Comparison of ENCODE assay signal across 22 mouse cellular contexts in the genomic region with DNA sequence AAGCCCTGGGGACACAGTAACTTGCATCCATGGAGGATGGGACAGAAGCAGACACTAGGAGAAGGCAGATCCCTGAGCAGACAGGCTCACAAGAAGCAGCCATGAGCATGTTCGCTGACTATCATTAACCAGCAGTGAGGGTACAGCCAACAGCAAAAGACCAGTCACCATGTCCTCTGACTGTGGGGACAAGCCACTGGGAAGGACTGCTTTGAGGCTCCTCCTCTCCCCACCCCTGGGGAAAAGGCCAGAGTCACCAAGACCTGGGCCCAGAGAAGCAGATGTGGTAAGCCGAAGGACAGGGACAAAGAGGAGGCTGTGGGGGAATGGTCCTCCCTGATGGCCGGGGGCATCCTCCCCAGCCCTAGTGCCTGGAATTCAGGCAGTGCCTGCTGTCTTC. TPM values are rescaled to one million over a fixed set of nuclear protein-coding genes. Genes with fewer than 3 reads are reported as not detected.
DNase-seq lines count a peak whose midpoint lies in the region; ATAC-seq and TF ChIP-seq lines count a peak whose summit lies in the region.
"Had no signal": no experiment of that assay in that cellular context is flagged by ENCODE, and none has a peak within 500 bp of the region (broad histone marks: within the 10 kb centered on the region; RNA-seq: fewer than 3 reads in every experiment).

No protein-coding gene starts in this region.

- DNase-seq in gastrocnemius, adult 2 months, result peak; percentile 15
- no peak for DNase-seq in gastrocnemius, adult 8-10 months (ENCODE audit: low spot score in 2 of 2)
- DNase-seq in lung, postnatal 0 days (ENCODE audit: low spot score), result no peak
- DNase-seq in adipocyte (ENCODE audit: low spot score), result peak; percentile 51
- no peak for DNase-seq in left cerebral cortex, postnatal 14 days (ENCODE audit: low spot score in 2 of 2)
- DNase-seq: cerebellum, adult 8-10 months; cerebellum, postnatal 36 days; retina, postnatal 1 day; right cerebral cortex, postnatal 25 days; thymus, postnatal 36 days had no signal

- intact Hi-C loops in gastrocnemius, adult 2 months (cut with DNase I), result no loop called here
- intact Hi-C loops in left cerebral cortex, postnatal 14 days (cut with DNase I), result no loop called here

- peaks cover 12% of the 10 kb centered on the region; the same call in 1 of the 2 replicates for H3K4me1 ChIP-seq in lung, embryonic 15.5 days
- H3K4me1 ChIP-seq in lung, postnatal 0 days (ENCODE audit: insufficient read depth, low read depth, low read length), result peaks cover 5% of the 10 kb centered on the region; the same call in 1 of the 2 replicates
- H3K4me1 ChIP-seq: forebrain, embryonic 12.5 days; midbrain, embryonic 15.5 days; neural tube, embryonic 13.5 days had no signal

- no peak for TF ChIP-seq EP300 in lung, postnatal 0 days (IDR thresholded peaks at IDR 0.05)

- H3K27me3 ChIP-seq in lung, embryonic 15.5 days, result no peaks in the 10 kb centered on the region
- no peaks in the 10 kb centered on the region for H3K27me3 ChIP-seq in lung, postnatal 0 days (replicated peaks; ENCODE audit: insufficient read depth, low read length)
- H3K27me3 ChIP-seq: CH12.LX; forebrain, embryonic 12.5 days; heart, embryonic 15.5 days; limb, embryonic 15.5 days; midbrain, embryonic 15.5 days; neural tube, embryonic 13.5 days had no signal

- WGBS in lung, embryonic 15.5 days, result 74% methylated on average over 3 of the region's 3 CpGs
- 82% methylated on average over 3 of the region's 3 CpGs for WGBS in lung, postnatal 0 days
- WGBS in macrophage (ENCODE audit: missing documents), result 69% methylated on average over 3 of the region's 3 CpGs

- no peak overlapping the region for H3K9ac ChIP-seq in lung, embryonic 15.5 days
- H3K9ac ChIP-seq in lung, postnatal 0 days (replicated peaks; ENCODE audit: low read depth), result no peak overlapping the region
- H3K9ac ChIP-seq: forebrain, embryonic 12.5 days; heart, embryonic 15.5 days; hindbrain, embryonic 14.5 days; limb, embryonic 15.5 days; midbrain, embryonic 15.5 days; neural tube, embryonic 13.5 days had no signal

- peaks cover 12% of the 10 kb centered on the region for H3K36me3 ChIP-seq in lung, embryonic 15.5 days
- H3K36me3 ChIP-seq in lung, postnatal 0 days (ENCODE audit: insufficient read depth, low read length), result peaks cover 19% of the 10 kb centered on the region
- peaks cover 13% of the 10 kb centered on the region; the same call in 1 of the 2 replicates for H3K36me3 ChIP-seq in macrophage (ENCODE audit: inconsistent target)
- H3K36me3 ChIP-seq: midbrain, embryonic 15.5 days had no signal

- no peak overlapping the region for H3K4me3 ChIP-seq in gastrocnemius, adult 2 months
- no peak overlapping the region for H3K4me3 ChIP-seq in lung, embryonic 15.5 days
- H3K4me3 ChIP-seq in lung, postnatal 0 days (ENCODE audit: low read depth, low read length), result no peak overlapping the region
- no peak overlapping the region for H3K4me3 ChIP-seq in macrophage (ENCODE audit: inconsistent target)
- H3K4me3 ChIP-seq: forebrain, embryonic 12.5 days; heart, embryonic 15.5 days; left cerebral cortex, adult 2 months; limb, embryonic 15.5 days; midbrain, embryonic 15.5 days; myocyte; neural tube, embryonic 13.5 days had no signal

- peaks cover 46% of the 10 kb centered on the region; the same call in 1 of the 2 replicates for H3K79me2 ChIP-seq in macrophage (ENCODE audit: inconsistent target)

- H3K9me3 ChIP-seq in lung, embryonic 15.5 days, result no peaks in the 10 kb centered on the region
- H3K9me3 ChIP-seq in lung, postnatal 0 days (ENCODE audit: low read length), result no peaks in the 10 kb centered on the region
- H3K9me3 ChIP-seq: heart, embryonic 15.5 days; limb, embryonic 15.5 days; midbrain, embryonic 15.5 days had no signal

- no peak overlapping the region for H3K4me2 ChIP-seq in lung, embryonic 15.5 days
- H3K4me2 ChIP-seq in lung, postnatal 0 days (replicated peaks; ENCODE audit: low read depth, low read length), result no peak overlapping the region
- H3K4me2 ChIP-seq: forebrain, embryonic 12.5 days; heart, embryonic 15.5 days; hindbrain, embryonic 14.5 days; limb, embryonic 15.5 days; midbrain, embryonic 15.5 days; neural tube, embryonic 13.5 days had no signal

- ATAC-seq in lung, embryonic 15.5 days (ENCODE audit: borderline replicate concordance, extremely low read depth, low FRiP score, low TSS enrichment), result no peak
- no peak for ATAC-seq in lung, postnatal 0 days
- ATAC-seq: midbrain, embryonic 15.5 days had no signal

- peak overlapping the region; percentile 35; the same call in 1 of the 2 replicates for H3K27ac ChIP-seq in gastrocnemius, adult 2 months
- peak overlapping the region; percentile 25 for H3K27ac ChIP-seq in lung, embryonic 15.5 days
- H3K27ac ChIP-seq in lung, postnatal 0 days (ENCODE audit: low read length), result no peak overlapping the region
- H3K27ac ChIP-seq in macrophage, result peak overlapping the region; percentile 95
- H3K27ac ChIP-seq: forebrain, embryonic 12.5 days; heart, embryonic 15.5 days; hindbrain, embryonic 14.5 days; kidney, postnatal 0 days; left cerebral cortex, adult 2 months; limb, embryonic 15.5 days; midbrain, embryonic 15.5 days; neural tube, embryonic 13.5 days had no signal

- no peak for TF ChIP-seq CTCF in gastrocnemius, adult 2 months (IDR thresholded peaks at IDR 0.05)
- no peak for TF ChIP-seq CTCF in lung, postnatal 0 days (IDR thresholded peaks at IDR 0.05)

RNA-seq across cellular contexts. Expression of a gene that starts 37.4 kb away (rescaled TPM):
- total RNA-seq in gastrocnemius, adult 2 months (2021), result 1 to 10 TPM; 5.9 to 8.6 TPM
- total RNA-seq in gastrocnemius, adult 8-10 months (2022), result 1 to 10 TPM; 5.0 to 7.6 (median 7.4) TPM
- polyA plus RNA-seq in lung, embryonic 15.5 days (2015; fragmentation: Nextera tagmentation; extraction: Ambion mirVana), result 9.1 and 9.3 TPM in 2 replicates
- polyA plus RNA-seq in lung, postnatal 0 days (2015; fragmentation: Nextera tagmentation; extraction: Ambion mirVana), result 3.7 and 4.6 TPM in 2 replicates
- 1,000 to 10,000 TPM in 8 of 26 experiments, 100 to 1,000 TPM in 18; 205 to 2,656 (median 727) TPM for total RNA-seq in macrophage (2018; cell fraction: chromatin; rRNA removed)
- 100 to 1,000 TPM; 160 to 731 (median 322) TPM for total RNA-seq in macrophage (2018; cell fraction: cytosol; rRNA removed)
- total RNA-seq in macrophage (2018; cell fraction: nucleus; rRNA removed), result 1,000 to 10,000 TPM in 2 of 26 experiments, 100 to 1,000 TPM in 24; 291 to 1,224 (median 585) TPM
- 100 to 236 TPM (median 160 TPM) in 3 replicates for polyA plus RNA-seq in macrophage (2018)
- 10 to 100 TPM; 23.2 to 23.5 TPM for total RNA-seq in left cerebral cortex, postnatal 14 days (2021)

Comparison
In these comparisons a context has a peak if more than half of its experiments do, and no peak if none do; other contexts are left out.
1. DNase-seq: peak in gastrocnemius, adult 2 months (single experiment) and adipocyte (single experiment); none in gastrocnemius, adult 8-10 months (0 of 2), lung, postnatal 0 days (single experiment) and left cerebral cortex, postnatal 14 days (0 of 2).